Mouse (Mus musculus): ENCODE data around the gene Med11. TPM values are rescaled to one million over a fixed set of nuclear protein-coding genes. Genes with fewer than 3 reads are reported as not detected.
"Not testable (repeated sequence)": the region's sequence is repeated elsewhere in the genome, so short reads cannot be mapped to it uniquely, and the experiment has no call there.

The Med11 gene
- total RNA-seq, 2 experiments from 2014 or later, result 4.2 to 6.8 TPM

DNA sequence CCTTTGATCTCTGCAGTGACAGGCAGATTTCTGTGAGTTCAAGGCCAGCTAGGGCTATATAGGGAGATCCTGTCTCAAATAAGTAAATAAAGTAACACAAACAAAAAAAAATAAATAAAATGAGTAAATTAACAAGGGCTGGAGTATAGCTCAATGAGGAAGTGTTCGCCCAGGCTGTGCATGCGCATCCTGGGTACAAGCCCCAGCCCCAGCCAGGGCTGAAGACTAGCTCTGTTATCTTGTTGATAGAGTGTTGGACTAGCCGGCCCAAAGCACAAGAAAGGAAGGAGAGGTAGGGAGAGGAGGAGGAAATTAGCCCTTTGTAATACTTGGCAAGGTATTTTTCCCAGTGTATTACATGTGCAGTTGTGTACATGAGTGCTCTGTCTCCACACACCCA is 7.8 kb upstream of the Med11 start:
- intact Hi-C loops (cut with DNase I), result no loop called here
- no peak for DNase-seq

DNA sequence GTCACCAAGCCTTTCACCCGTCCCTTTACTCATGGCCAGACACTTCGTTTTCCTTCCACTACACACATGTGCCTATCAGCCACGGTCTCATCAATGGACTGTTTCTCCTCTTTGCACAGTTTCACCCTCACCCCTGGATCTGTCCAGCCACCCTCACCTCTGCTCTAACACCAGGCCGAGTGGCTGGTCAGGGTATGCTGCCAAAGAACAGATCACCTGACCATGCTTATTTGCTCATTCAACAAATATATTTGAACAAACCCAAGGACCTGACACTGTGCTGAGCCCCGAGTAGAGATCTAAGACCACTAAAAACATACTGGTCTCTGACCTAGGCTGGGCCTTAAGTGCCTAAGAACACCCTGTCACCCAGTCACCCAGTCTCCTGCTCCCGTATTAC is 7.1 kb upstream of the Med11 start:
- intact Hi-C loops (cut with DNase I), result no loop called here
- no peak for DNase-seq

DNA sequence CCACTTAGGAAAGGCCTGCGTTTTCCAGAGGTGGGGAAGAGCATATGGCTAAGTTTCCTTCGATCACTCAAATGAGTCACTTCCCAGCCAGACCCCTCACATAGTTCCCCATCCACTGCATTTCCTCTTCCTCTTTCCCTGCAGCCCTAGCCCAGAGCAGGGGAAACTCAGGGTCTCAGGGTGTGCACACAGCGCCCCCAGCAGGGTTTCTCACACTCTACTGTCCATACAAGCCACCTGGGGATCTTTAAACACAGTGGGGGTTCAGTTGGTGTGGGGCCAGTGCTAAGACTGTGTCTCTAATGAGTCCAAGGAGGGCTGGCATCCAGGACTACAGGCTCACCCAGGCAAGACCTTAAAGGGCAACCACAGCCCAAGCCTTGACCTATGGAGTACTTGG is 5.0 kb upstream of the Med11 start:
- intact Hi-C loops (cut with DNase I), result no loop called here
- DNase-seq, result no peak

DNA sequence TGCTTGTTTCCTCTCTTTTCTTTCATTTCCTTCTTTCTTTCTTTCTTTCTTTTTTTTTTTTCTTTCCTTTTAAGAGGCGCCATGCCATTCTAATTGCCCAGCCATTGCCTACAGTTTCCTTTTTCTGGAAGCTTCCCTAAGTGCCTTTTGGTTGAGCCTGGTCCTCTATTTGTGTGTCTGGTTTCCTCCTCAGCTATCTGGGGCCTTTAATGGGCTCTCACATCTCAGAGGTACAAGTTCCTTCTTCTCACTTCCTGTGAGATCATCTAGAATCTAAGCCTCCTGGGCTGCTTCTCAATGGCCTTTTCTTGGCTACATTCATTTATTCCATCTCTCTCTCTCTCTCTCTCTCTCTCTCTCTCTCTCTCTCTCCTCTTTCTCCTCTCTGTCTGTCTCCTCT is 4.3 kb upstream of the Med11 start:
- no peak for DNase-seq
- intact Hi-C loops (cut with DNase I), result no loop called here

DNA sequence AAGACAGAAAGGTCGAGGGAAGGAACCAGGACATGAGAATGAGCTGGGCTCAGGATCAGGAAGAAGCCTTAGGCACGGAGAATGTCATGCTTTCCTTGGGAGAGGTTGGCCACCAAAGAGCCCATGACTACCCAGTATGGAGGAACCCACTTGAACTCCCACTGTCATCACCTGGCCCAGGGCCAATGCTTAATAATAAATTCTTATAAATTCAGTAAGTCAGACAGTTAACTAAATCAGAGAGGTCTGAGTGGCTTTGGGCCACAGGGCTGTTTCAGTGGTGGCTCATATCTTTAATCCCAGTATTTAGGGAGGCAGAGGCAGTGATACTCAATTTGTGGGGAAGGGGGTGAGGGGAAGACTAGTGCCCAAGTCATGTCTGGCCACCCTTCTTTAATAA is 793 bp upstream of the Med11 start:
- intact Hi-C loops (cut with DNase I), result no loop called here
- DNase-seq, result no peak

DNA sequence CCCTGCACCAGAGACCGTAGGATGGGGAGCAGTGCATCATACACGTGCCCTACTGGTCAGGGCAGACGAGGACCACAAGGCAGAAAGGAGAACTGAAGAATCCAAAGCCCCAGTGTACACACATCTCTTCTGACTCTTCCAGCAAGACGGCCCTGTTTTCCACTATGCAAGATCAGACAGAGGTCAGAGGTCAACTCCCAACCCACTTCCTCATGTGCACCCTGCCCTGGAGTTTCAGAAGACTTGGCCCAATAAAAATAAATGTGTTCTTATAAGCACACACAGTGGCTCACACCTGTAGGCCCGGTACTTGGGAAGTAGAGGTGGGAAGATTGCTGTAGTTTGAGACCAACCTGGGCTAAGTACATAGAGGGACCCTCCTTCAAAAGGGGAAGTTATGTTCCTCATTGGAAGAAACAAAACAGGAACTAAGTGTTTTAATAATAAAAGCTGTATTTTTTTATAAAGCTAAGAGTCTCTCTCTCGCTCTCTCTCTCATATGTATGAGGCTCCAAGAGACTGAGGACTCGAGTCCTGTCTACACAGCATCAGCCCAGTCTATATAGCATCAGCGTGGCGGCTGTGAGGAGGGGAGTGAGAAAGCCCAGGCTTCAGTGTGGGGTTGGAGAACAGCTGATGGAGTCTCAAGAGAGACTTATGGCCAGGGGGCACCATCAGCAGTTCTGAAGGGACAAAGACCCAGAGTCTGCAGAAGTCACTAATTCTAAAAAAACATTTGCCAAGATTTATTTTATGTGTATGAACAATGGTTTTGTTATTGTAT is 1.7 kb downstream of the Med11 start:
- intact Hi-C loops (cut with DNase I), result loop anchor here (2.0 kb wide), 1 partner anchor 45 kb away; no protein-coding TSS in a partner anchor
- DNase-seq, result no peak

DNA sequence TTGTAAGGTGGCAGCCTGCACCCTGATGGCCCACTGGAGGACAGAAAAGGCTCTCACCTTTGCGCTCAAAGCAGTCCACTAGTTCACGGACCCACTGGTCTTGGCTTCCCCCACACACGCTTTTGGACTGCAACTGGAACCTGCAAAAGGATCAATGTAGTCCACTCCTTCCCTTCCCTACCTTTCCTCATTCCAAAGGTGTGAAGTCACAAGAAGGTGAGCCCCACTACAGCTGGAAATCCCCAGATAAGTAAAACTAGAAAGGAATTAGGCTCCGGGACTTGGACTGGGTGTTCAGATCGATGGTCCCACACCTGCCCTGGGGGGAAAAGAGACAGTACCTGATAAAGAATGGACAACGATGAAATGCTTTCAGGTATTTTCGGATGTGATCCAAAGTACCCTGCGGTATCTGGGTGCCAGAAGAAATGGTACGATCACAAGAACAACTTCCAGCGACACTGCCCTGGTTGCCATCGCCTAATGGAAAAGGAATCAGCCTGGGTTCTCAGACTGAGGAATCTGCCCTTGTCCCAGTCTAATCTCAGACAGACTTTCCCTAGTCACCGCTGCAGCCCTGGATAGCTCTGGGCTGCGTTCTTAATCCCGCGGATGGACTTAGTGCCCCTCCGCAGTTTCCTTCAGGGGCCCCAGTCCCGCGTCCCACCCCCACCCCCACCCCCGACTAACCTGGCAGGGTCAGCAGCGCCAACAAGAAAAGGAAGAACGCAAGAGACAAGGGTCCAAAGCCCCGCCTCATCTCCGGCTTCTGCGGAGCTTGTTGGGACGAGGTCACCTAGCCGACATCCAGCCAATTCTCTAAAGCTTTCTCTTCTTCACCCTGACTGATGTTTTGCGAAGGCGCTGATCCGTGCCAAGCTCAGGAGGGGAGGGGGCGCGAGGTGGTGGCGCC is 7.2 kb downstream of the Med11 start, which contains the start of gene Zmynd15:
TSS of gene Zmynd15 (plus strand) at position 746 of the 913 bp plus-strand sequence.
- DNase-seq, result no peak
- intact Hi-C loops (cut with DNase I), result loop anchor here (2.0 kb wide), 1 partner anchor 46 kb away; the partner anchor contains the start of gene Tm4sf5

DNA sequence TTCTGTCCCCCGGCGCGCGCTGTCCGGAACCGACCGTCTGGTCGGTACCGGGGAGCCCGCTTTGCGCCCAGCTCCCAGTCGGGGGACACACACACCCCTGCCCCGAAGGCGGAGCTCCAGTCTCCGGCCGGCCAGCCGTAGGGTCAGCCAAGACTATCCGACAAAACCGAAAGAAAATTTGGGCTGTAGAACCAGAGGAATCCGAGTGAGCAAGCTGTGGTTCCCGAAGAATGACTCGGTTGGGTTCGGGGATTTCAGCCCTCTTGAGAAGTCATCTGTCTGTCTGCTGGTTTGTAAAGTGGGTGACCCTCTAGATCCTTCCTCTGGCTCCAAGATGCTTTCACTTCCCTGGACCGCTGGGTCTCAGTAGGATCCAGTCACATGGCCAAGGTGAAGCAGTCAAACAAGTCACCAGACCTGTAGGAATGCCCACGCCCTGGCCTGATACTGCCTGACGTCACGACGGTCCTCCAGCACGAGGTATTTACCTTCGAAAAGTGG is 7.9 kb downstream of the Med11 start, which contains the start of gene Cxcl16:
TSS of gene Cxcl16 (minus strand) at position 384 of the 501 bp plus-strand sequence.
- intact Hi-C loops (cut with DNase I), result loop anchor here (2.0 kb wide), 1 partner anchor 45 kb away; the partner anchor contains the start of gene Tm4sf5
- peak; percentile 42 to 51 for DNase-seq

DNA sequence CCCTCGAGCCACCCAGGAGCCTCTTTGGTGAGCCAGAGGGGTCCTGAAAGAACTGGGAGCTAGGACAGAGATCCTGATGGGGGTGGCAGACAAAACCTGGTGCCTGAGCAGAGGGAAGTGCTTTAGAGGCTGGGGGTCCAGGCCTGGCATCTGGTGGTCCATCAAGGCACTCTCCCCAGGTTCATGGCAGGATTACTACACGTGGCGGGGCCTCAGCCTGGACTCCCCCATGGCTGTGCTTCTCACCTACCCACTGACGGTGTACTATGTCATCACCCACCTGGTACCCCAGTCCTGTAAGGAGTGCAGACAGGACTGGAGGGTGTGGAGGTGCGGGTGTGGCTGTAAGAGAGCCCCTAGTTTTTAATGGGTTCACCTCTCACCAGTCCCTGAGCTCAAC is 12.3 kb downstream of the Med11 start:
- DNase-seq, result no peak
- intact Hi-C loops (cut with DNase I), result no loop called here

DNA sequence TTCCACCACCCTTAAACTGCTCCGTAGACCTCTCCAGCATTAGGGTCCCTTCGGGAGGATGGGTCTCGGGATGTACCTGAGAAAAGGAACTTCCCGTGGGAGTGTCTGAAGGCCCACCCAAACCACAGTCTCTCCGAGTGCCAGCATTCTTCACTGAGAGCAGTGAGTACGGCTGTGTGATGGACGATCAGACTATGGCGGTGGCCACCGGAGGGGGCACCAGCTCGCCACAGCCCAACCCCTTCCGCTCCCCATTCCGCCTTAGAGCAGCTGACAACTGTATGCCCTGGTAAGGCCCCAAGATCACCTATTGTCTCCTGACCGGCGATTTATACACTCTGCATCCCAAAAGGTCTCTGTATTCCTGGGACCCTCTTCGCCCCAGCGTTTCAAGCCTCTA is 13.5 kb downstream of the Med11 start:
- DNase-seq, result no peak
- intact Hi-C loops (cut with DNase I), result no loop called here

DNA sequence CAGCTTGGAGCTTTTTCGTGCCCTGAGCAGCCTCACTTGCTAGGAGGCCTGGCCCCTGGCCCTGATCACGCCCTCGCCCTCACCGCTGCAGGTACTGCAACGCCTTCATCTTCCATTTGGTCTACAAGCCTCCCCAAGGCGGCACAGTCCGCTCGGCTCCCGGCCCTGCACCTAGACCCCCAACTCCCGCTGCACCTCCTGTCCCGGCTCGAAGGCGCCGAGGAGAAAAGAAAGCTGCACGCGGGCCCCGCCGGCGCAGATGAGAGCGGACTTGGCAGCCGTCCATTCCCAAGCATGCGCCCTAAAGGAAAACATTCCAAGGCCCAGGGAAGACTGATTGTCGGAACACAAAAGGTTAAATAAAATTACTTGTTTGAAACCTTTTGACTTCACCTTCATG is 14.1 kb downstream of the Med11 start:
- no peak for DNase-seq
- intact Hi-C loops (cut with DNase I), result no loop called here

DNA sequence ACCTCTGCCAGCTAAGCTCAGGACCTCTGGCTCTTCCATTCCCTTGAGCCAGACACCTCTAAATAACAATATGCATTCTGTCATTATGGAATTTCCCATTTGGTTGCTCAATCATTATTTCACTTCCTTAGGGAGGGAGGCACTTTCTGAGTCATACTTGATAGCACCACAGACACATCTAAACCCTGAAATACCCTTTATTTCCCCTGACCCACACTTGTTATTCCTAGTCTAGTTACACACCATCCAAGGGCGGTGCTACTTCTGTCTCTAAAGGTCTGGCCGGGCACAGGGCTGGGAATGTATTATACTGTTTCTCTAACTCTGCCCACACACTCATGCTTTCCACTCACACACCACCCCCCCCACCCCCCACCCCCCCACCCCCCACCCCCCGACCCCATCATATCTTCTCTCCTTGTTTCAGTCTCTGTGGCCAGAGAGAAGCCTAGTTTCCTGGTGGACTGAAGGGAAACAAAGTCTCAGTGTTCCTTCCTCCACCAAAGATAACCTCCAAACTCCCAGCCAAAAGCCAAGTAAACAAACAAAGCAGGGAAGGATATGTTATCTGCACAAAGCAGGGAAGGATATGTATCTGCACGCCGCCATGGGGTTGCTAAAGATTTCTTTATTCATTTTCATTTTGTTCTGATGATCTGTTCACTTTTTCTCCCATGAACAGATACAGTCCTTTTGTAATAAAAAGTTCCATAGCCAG is 16.3 kb downstream of the Med11 start:
- no peak for DNase-seq
- intact Hi-C loops (cut with DNase I), result no loop called here

DNA sequence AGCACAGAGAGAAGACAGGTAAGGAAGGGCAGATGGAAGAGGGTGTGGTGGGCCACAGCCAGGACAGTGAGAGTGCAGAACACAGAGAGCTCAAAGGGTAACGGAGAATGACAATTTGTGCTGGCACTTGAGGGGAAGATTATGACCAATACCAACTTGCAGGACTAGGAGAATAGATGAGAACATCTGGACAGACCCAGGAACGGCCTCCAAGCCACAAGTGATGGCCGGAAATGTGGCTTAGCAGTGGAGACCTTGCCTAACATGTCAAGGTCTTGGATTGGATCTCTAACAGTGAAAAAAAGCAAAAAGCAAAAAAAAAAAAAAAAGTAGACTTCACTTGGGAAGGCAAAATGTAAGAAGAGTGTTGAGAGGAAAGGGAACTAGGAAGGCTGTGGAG is 18.0 kb downstream of the Med11 start:
- no peak for DNase-seq
- intact Hi-C loops (cut with DNase I), result no loop called here

DNA sequence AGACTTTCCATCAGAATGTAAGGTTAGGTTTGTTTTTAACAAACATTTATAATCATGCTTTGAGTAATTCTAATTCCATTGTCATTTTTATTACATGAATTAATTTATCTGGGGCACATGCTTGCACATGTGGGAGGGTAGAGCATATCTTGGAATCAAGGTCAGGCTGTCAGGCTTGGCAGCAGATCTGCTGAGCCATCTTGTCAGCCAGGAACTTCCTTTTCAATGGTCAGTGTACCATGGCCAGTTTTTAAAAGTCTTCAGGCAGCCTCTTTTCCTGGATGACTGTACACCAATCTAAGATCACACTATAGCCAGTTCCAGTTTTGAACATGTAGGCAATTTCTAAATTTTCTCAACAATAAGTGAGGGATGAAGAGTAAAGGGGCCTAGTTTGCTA is 21.0 kb downstream of the Med11 start:
- intact Hi-C loops (cut with DNase I), result no loop called here
- DNase-seq, result no peak

DNA sequence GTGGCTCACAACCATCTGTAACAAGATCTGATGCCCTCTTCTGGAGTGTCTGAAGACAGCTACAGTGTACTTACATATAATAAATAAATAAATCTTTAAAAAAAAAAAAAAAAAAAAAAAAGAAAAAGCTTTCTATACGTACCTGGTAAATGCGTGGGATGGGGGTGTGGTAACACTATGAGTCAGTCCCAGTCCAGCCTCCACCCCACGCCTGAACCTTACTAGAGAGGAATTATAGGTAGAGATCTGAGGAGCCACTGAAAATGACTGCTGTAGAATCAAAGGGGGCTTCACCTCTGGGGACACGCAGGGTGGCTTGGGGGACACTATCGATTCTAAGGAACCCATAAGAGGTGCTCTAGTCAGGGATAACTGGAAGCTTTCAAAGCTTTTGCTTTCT is 21.6 kb downstream of the Med11 start:
- DNase-seq; intact Hi-C loops (cut with DNase I): not testable (repeated sequence)

DNA sequence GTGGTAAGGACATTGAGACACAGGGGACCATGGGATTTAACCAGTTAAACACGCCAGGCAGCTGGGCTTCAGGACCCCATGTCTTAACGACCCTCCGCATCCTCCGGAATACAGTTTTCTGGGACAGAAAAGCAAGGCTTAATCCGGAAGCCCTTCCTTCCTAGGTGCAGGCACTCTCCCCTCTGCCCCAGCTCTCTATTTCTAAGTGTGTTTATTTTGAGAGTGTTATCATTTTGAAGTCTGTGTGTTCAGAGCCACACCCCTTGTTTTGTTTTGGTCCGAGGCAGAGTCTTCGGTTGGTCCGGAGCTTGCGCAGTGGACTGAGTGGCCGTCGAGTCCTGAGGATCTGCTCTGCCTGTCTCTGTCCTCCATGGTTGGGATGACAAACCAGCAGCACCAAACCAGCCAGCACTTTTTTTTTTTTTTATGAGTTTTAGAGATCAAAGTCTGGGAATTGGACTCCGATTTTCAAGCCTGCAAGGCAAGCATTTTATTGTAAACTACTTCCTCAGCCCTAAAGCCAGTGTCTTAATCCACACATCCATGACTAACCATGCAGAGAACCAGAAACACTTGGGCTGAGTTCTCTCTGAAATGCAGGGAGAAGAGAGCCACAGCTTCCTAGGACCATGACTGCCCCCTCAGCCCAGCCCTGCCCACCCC is 23.3 kb downstream of the Med11 start:
- intact Hi-C loops (cut with DNase I), result no loop called here
- DNase-seq, result no peak

DNA sequence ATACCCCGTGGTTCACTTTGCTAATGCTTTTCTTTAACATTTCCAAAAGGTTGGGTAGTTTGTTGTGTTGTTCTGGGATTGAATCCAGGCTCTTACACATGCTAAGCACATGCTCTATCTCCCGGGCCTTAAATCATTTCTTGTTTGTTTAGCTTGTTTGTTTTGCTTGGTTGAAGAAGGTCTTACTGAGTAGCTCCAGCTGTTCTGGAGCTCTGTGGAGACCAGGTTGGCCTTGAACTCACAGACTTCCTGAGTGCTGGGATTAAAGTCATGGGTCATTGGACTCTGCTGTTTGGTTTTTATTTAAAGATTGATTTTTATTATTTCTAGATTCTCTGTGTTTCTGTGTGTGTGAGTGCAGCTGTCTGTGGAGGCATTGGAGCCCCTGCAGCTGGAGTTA is 33.8 kb downstream of the Med11 start:
- DNase-seq, result no peak
- intact Hi-C loops (cut with DNase I), result no loop called here

DNA sequence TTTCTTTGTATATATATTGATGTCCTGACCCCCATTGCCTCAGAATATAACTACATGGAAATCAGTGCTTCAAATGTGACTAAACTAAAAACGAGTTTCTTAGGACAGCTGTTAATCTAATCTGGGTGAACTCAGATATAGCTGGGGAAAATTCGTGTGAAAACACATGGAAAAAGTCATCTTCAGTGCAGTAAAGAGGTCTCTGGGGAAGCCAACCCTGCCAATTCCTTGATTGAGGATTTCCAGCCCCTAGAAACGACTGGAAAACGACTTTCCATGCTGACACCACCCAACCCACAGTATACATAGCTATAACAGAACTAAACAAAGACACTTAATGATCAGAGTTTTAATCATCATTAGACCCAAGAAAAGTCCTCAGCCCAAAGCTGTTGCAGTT is 36.1 kb downstream of the Med11 start:
- peak in 1 of 2 experiments; percentile 24 for DNase-seq

DNA sequence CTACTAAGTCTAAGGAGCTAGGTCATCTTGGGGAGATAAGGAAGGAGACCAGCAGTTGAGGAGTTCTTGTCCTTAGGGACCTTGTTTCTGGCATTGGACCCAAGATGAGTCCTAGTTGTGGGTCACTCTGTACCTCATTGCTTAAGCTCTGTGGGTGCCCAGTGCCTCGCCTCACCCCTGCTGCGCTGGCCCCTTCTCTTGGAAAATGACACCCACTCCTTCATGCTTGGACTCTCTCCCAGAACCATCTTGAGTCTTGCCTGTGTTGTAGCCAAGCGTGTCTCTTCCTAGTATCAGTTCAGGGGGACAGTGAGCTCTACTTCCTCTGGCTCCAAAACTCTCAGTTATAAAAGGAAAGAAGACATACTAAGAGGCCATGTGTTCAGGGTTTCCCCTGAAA is 37.4 kb downstream of the Med11 start:
- peak; percentile 27 to 41 for DNase-seq

More for the DNA sequence above, 36.1 kb downstream of the Med11 start:
- intact Hi-C loops (cut with DNase I), result no loop called here

DNA sequence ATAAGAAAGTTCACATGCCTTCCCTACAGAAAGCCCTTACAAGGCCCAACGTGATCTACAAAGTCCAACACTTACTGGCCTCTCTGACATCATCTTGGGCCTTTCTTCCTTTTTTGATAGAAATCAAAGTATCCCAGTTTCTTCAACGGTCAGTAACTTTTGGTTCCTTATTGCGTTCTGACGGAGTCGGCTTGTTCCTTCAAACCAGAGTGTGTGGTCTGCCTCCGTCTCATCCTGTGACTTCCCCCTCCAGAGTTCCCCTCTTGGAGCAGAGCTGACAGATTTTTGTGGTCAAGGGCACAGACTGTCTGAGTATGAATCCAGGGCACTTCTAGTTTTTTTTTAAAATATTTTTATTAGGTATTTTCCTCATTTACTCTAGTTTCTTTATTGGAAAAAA is 38.0 kb downstream of the Med11 start:
- intact Hi-C loops (cut with DNase I), result no loop called here
- no peak for DNase-seq

More for the DNA sequence above, 37.4 kb downstream of the Med11 start:
- intact Hi-C loops (cut with DNase I), result no loop called here
